Mouse (Mus musculus) heart, embryonic 15.5 days (tissue): ENCODE data around the gene Chaf1a. TPM values are rescaled to one million over a fixed set of nuclear protein-coding genes. Genes with fewer than 3 reads are reported as not detected.
"Not testable (repeated sequence)": the region's sequence is repeated elsewhere in the genome, so short reads cannot be mapped to it uniquely, and the experiment has no call there.

ENCODE experiments used
- ATAC-seq: fragments of 200-750 bp; cut with Nextera tagmentation; replicated peaks from 2 replicates; pipeline ENCODE4 v1.8.0; 2017; ENCODE audit warnings: low read depth, moderate TSS enrichment; ENCODE audit not compliant: insufficient number of reproducible peaks, insufficient read depth, low FRiP score
- H3K27ac ChIP-seq: fragments of 300-500 bp; sonication (generic); 2 replicates; pipeline ENCODE4 v1.5.1; 2015; ENCODE audit warnings: mild to moderate bottlenecking, inconsistent platforms
- H3K27me3 ChIP-seq: fragments of 300-500 bp; sonication (generic); 2 replicates; pipeline ENCODE4 v1.6.1; 2015; ENCODE audit warnings: inconsistent platforms
- H3K36me3 ChIP-seq: fragments of 300-500 bp; sonication (generic); 2 replicates; pipeline ENCODE4 v1.6.1; 2015; ENCODE audit warnings: mild to moderate bottlenecking, inconsistent platforms
- H3K4me1 ChIP-seq: fragments of 300-500 bp; sonication (generic); replicated peaks from 2 replicates; pipeline ENCODE4 v1.6.1; 2015; ENCODE audit warnings: inconsistent platforms
- H3K4me2 ChIP-seq: fragments of 300-500 bp; sonication (generic); 2 replicates; pipeline ENCODE4 v1.6.1; 2015; ENCODE audit warnings: inconsistent platforms, mild to moderate bottlenecking, moderate library complexity
- H3K4me3 ChIP-seq: fragments of 300-500 bp; sonication (generic); 2 replicates; pipeline ENCODE4 v1.5.1; 2015; ENCODE audit warnings: mild to moderate bottlenecking, inconsistent platforms
- H3K9ac ChIP-seq: fragments of 300-500 bp; sonication (generic); 2 replicates; pipeline ENCODE4 v1.6.1; 2015; ENCODE audit warnings: mild to moderate bottlenecking, inconsistent platforms
- H3K9me3 ChIP-seq: fragments of 300-500 bp; sonication (generic); replicated peaks from 2 replicates; pipeline ENCODE4 v1.6.1; 2016; ENCODE audit warnings: inconsistent platforms
- WGBS: fragments of 180-500 bp; shearing (Covaris S2); methylation state at CpG from one replicate; pipeline ENCODE4 v1.1.7; 2015; ENCODE audit warnings: mixed read lengths; 5-methylcytosine and 5-hydroxymethylcytosine counted together
- polyA plus RNA-seq: library from polyadenylated mRNA; unstranded; fragments of >200 nt; fragmentation: Nextera tagmentation; extraction: Ambion mirVana; gene quantifications from 2 replicates; pipeline ENCODE4 v1.2.1, GENCODE M21; 2015

Gene Chaf1a
- polyA plus RNA-seq, 1 experiment from 2014 or later = 10.1 TPM

GRCm38 (mm10) chr17:56074097-56074826 lies 34.0 kb downstream of the Chaf1a start:
- Histone ChIP-seq H3K4me1 (peaks cover 18% of the 10 kb centered on the region), H3K27ac (peak overlapping the region; percentile 97), H3K9me3 (no peaks in the 10 kb centered on the region), H3K4me2 (peak overlapping the region; percentile 70), H3K36me3 (peaks cover 39% of the 10 kb centered on the region), H3K27me3 (no peaks in the 10 kb centered on the region), H3K9ac (peak overlapping the region; percentile 81), H3K4me3 (peak overlapping the region; percentile 82)
- ATAC-seq = peak; percentile 23
- WGBS = 8% methylated on average over 22 of the region's 22 CpGs

GRCm38 (mm10) chr17:56074827-56075208 lies 34.6 kb downstream of the Chaf1a start, which contains the start of gene Ubxn6:
Gene Ubxn6, minus strand, starts transcription at chr17:56075028.
- H3K4me2 ChIP-seq = peak within 1 kb of the TSS; percentile 70
- peak within 1 kb of the TSS; percentile 97 for H3K27ac ChIP-seq
- peak within 1 kb of the TSS; percentile 82 for H3K4me3 ChIP-seq
- H3K9ac ChIP-seq = peak within 1 kb of the TSS; percentile 81
- no peaks in the 10 kb centered on the region for H3K27me3 ChIP-seq
- H3K4me1 ChIP-seq = peaks cover 18% of the 10 kb centered on the region
- H3K36me3 ChIP-seq = peaks cover 33% of the 10 kb centered on the region
- ATAC-seq = peak; percentile 14
- no peaks in the 10 kb centered on the region for H3K9me3 ChIP-seq
- WGBS = under 1% methylated on average over 35 of the region's 35 CpGs

- no peak for ATAC-seq
Measured at GRCm38 (mm10) chr17:56077523-56077922, 37.3 kb downstream of the Chaf1a start.

GRCm38 (mm10) chr17:56078361-56078760 lies 38.1 kb downstream of the Chaf1a start:
- Histone ChIP-seq H3K4me2 (peak overlapping the region; percentile 58), H3K4me1 (peaks cover 42% of the 10 kb centered on the region), H3K4me3 (peak overlapping the region; percentile 90), H3K27ac (peak overlapping the region; percentile 78)
- not testable (repeated sequence) for ATAC-seq, H3K9ac ChIP-seq, H3K27me3 ChIP-seq, H3K9me3 ChIP-seq, H3K36me3 ChIP-seq
- 61% methylated on average over 9 of the region's 9 CpGs for WGBS

More at GRCm38 (mm10) chr17:56077523-56077922, 37.3 kb downstream of the Chaf1a start:
- no peaks in the 10 kb centered on the region for H3K9me3 ChIP-seq
- 88% methylated on average over 5 of the region's 5 CpGs for WGBS
- no peak overlapping the region for H3K4me2 ChIP-seq
- no peak overlapping the region for H3K4me3 ChIP-seq
- H3K27me3 ChIP-seq = no peaks in the 10 kb centered on the region
- H3K36me3 ChIP-seq = peaks cover 7% of the 10 kb centered on the region; the same call in 1 of the 2 replicates
- H3K27ac ChIP-seq = no peak overlapping the region
- peaks cover 42% of the 10 kb centered on the region for H3K4me1 ChIP-seq
- no peak overlapping the region for H3K9ac ChIP-seq

- Histone ChIP-seq H3K4me1 (peaks cover 35% of the 10 kb centered on the region), H3K36me3 (peaks cover 5% of the 10 kb centered on the region; the same call in 1 of the 2 replicates), H3K27me3 (no peaks in the 10 kb centered on the region), H3K4me3 (peak within 1 kb of the TSS; percentile 90), H3K4me2 (peak within 1 kb of the TSS; percentile 93), H3K27ac (peak within 1 kb of the TSS; percentile 78), H3K9ac (peak within 1 kb of the TSS; percentile 87), H3K9me3 (no peaks in the 10 kb centered on the region)
- ATAC-seq = peak; percentile 93
- WGBS = under 1% methylated on average over 61 of the region's 61 CpGs
Measured at GRCm38 (mm10) chr17:56078880-56079795, 38.9 kb downstream of the Chaf1a start, which contains the start of gene Hdgfl2. Gene Hdgfl2, plus strand, starts transcription at chr17:56079634.

GRCm38 (mm10) chr17:56079921-56080320 lies 39.7 kb downstream of the Chaf1a start:
- WGBS = 2% methylated on average over 11 of the region's 11 CpGs
- H3K4me1 ChIP-seq = peaks cover 32% of the 10 kb centered on the region
- H3K9ac ChIP-seq = peak overlapping the region; percentile 87
- ATAC-seq = no peak
- peaks cover 8% of the 10 kb centered on the region; the same call in 1 of the 2 replicates for H3K36me3 ChIP-seq
- H3K4me3 ChIP-seq = peak overlapping the region; percentile 90
- no peaks in the 10 kb centered on the region for H3K27me3 ChIP-seq
- peak overlapping the region; percentile 93 for H3K4me2 ChIP-seq
- H3K27ac ChIP-seq = peak overlapping the region; percentile 78
- H3K9me3 ChIP-seq = no peaks in the 10 kb centered on the region

- H3K27me3 ChIP-seq = no peaks in the 10 kb centered on the region
- WGBS = 17% methylated on average over 8 of the region's 8 CpGs
- peaks cover 27% of the 10 kb centered on the region for H3K4me1 ChIP-seq
- peak overlapping the region; percentile 87 for H3K9ac ChIP-seq
- H3K9me3 ChIP-seq = no peaks in the 10 kb centered on the region
- ATAC-seq = no peak
- peaks cover 13% of the 10 kb centered on the region; the same call in 1 of the 2 replicates for H3K36me3 ChIP-seq
- H3K4me3 ChIP-seq = peak overlapping the region; percentile 90
- peak overlapping the region; percentile 93 for H3K4me2 ChIP-seq
- H3K27ac ChIP-seq = 0 out of 2 replicates have a peak overlapping the region, but pooled peaks have one; percentile 19
Measured at GRCm38 (mm10) chr17:56080781-56081585, 40.7 kb downstream of the Chaf1a start.

GRCm38 (mm10) chr17:56092312-56092711 lies 52.1 kb downstream of the Chaf1a start:
- Histone ChIP-seq H3K9me3 (no peaks in the 10 kb centered on the region), H3K4me3 (no peak overlapping the region), H3K4me2 (no peak overlapping the region), H3K4me1 (no peaks in the 10 kb centered on the region), H3K36me3 (peaks cover 33% of the 10 kb centered on the region), H3K9ac (no peak overlapping the region), H3K27me3 (no peaks in the 10 kb centered on the region), H3K27ac (no peak overlapping the region)
- WGBS = 93% methylated on average over 1 of the region's 1 CpGs
- ATAC-seq = no peak

- H3K27ac ChIP-seq = no peak overlapping the region
- no peaks in the 10 kb centered on the region for H3K27me3 ChIP-seq
- WGBS = 100% methylated on average over 1 of the region's 1 CpGs
- no peak for ATAC-seq
- H3K9ac ChIP-seq = no peak overlapping the region
- H3K9me3 ChIP-seq = no peaks in the 10 kb centered on the region
- no peak overlapping the region for H3K4me3 ChIP-seq
- no peaks in the 10 kb centered on the region for H3K4me1 ChIP-seq
- no peak overlapping the region for H3K4me2 ChIP-seq
- peaks cover 38% of the 10 kb centered on the region for H3K36me3 ChIP-seq
Measured at GRCm38 (mm10) chr17:56092794-56093193, 52.6 kb downstream of the Chaf1a start.

GRCm38 (mm10) chr17:56096883-56097282 lies 56.6 kb downstream of the Chaf1a start:
- H3K9ac ChIP-seq = no peak overlapping the region
- ATAC-seq = no peak
- peaks cover 69% of the 10 kb centered on the region for H3K36me3 ChIP-seq
- H3K4me2 ChIP-seq = no peak overlapping the region
- no peak overlapping the region for H3K4me3 ChIP-seq
- 88% methylated on average over 12 of the region's 12 CpGs for WGBS
- no peaks in the 10 kb centered on the region for H3K9me3 ChIP-seq
- H3K4me1 ChIP-seq = no peaks in the 10 kb centered on the region
- no peaks in the 10 kb centered on the region for H3K27me3 ChIP-seq
- H3K27ac ChIP-seq = no peak overlapping the region
